Mouse (Mus musculus): Measurements from ENCODE around the gene Elf2. TPM values are rescaled to one million over a fixed set of nuclear protein-coding genes. Genes with fewer than 3 reads are reported as not detected.

Gene Elf2
- polyA plus RNA-seq (2012; rRNA removed), result 23.5 and 28.1 TPM in 2 replicates

DNA sequence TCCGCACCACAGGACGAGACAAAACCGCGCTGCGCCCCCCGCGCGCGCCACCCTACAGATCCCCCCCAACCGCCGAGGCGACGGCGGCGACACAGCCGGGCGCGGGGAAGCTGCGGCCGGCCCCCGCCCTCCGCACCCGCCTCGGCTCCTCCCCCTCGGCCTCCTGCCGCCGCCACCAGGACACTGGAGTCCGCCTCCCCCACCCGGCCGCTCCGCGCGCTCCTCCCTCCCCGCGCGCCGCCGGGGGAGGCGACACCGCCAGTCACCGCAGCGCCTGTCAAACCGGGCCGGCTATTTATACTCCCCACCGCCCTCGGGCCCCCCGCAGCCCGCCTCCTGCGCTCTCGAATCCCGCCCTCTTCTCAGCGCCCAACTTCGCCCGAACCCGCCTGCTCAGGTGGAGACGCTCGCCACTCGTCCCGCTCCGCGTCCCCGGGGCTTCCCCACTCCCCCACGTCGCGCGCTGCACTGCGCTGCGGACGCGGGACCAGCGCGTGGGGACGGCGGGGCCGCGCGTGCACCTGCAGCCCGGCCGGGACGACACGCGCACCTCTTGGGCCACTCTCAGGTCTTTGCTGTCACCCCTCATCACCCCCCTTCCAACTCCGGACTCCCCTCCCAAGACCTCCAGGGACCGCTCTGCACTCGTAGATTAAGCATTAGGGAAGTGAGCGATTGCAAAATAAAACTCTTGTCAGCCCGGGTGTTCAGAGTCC, at the start of gene Elf2:
Gene Elf2, minus strand, starts transcription at position 112 of the 716 bp plus-strand sequence.
- under 1% methylated on average over 86 of the region's 87 CpGs for WGBS
- Histone ChIP-seq H3K27me3 (replicated peaks; ENCODE audit: control insufficient read depth, insufficient read depth, low read length) (no peaks in the 10 kb centered on the region), H3K4me3 (ENCODE audit: insufficient read depth, low read depth, low read length) (peak within 1 kb of the TSS; percentile 98), H3K4me1 (ENCODE audit: control insufficient read depth, insufficient read depth, low read length) (no peaks in the 10 kb centered on the region), H3K36me3 (ENCODE audit: control insufficient read depth, insufficient read depth, low read length) (no peaks in the 10 kb centered on the region), H3K27ac (ENCODE audit: insufficient read depth, low read depth, low read length) (peak within 1 kb of the TSS; percentile 92)
- TF ChIP-seq POLR2A (IDR thresholded peaks at IDR 0.05; ENCODE audit: low read depth, low read length) (no peak), CTCF (conservative IDR thresholded peaks at IDR 0.05; ENCODE audit: insufficient read depth, insufficient read length, low read depth, low read length) (no peak)
- DNase-seq, result peak; percentile 94

DNA sequence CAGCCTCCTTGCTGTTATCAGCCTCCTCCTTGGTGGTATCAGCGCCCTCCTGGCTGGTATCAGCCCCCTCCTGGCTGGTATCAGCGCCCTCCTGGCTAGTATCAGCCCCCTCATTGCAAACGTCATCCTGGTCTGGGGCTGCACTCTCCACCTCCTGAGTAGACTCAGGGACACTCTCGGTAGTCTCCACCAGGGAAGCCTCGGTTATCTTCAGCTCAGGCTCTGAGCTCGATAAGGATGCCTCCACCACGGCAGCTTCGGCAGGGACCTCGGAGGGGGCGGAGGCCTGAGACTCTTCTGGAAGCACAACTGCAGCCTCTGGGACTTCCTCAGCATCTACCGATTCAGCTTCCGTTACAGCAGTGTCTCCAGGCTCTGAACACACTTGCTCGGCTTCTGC, 48.4 kb upstream of the Elf2 start:
- H3K36me3 ChIP-seq (ENCODE audit: control insufficient read depth, insufficient read depth, low read length), result no peaks in the 10 kb centered on the region
- H3K27me3 ChIP-seq (replicated peaks; ENCODE audit: control insufficient read depth, insufficient read depth, low read length), result no peaks in the 10 kb centered on the region
- no peaks in the 10 kb centered on the region; the same call in 1 of the 2 replicates for H3K4me1 ChIP-seq (ENCODE audit: control insufficient read depth, insufficient read depth, low read length)
- no peak overlapping the region for H3K27ac ChIP-seq (ENCODE audit: insufficient read depth, low read depth, low read length)
- no peak overlapping the region for H3K4me3 ChIP-seq (ENCODE audit: insufficient read depth, low read depth, low read length)
- TF ChIP-seq CTCF (conservative IDR thresholded peaks at IDR 0.05; ENCODE audit: insufficient read depth, insufficient read length, low read depth, low read length) (no peak), POLR2A (IDR thresholded peaks at IDR 0.05; ENCODE audit: low read depth, low read length) (no peak)
- DNase-seq, result no peak
- 29% methylated on average over 13 of the region's 13 CpGs for WGBS

DNA sequence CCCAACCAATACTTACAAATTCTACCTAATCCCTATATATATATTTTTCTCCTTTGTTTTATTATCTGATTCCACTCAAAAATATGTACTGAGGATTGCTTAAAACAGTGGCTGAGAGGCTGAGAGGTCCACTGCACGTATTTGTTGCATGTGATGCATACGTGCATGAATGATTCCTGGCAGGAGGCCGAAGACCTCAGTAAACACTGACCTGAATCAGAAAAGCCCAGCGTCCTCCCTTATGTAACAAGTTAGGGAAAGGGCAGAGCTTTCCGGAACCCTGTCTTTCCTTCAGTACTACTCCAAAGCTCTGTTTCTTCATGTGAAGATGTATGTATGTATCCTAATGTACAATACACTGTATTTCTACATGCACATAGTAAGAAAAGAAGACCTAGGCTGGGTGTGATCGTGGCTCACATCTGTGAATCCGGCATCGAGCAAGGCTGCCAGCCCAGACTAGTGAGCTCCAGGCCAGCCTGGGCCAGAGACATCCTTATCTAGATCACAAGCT, 47.5 kb upstream of the Elf2 start:
- H3K27ac ChIP-seq (ENCODE audit: insufficient read depth, low read depth, low read length), result no peak overlapping the region
- H3K4me1 ChIP-seq (ENCODE audit: control insufficient read depth, insufficient read depth, low read length), result no peaks in the 10 kb centered on the region; the same call in 1 of the 2 replicates
- TF ChIP-seq CTCF (conservative IDR thresholded peaks at IDR 0.05; ENCODE audit: insufficient read depth, insufficient read length, low read depth, low read length) (no peak), POLR2A (IDR thresholded peaks at IDR 0.05; ENCODE audit: low read depth, low read length) (no peak)
- WGBS, result 47% methylated on average over 8 of the region's 8 CpGs
- H3K4me3 ChIP-seq (ENCODE audit: insufficient read depth, low read depth, low read length), result no peak overlapping the region
- H3K36me3 ChIP-seq (ENCODE audit: control insufficient read depth, insufficient read depth, low read length), result no peaks in the 10 kb centered on the region
- peak; percentile 64 for DNase-seq
- no peaks in the 10 kb centered on the region for H3K27me3 ChIP-seq (replicated peaks; ENCODE audit: control insufficient read depth, insufficient read depth, low read length)

DNA sequence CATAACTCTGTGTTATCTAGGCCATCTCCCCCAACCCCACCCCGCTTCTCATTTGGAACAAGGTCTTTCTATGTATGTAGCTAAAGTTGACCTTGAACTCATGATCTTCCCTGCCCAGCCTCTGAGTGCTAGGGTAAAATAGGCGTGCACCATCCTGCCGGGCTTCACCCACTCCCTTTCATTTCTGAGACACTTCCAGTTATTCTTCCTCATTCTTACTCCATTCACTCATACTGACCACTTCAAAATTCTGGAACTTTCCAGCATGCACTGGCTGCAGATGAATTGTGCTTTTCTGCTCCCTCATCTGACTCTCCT, 46.6 kb upstream of the Elf2 start:
- Histone ChIP-seq H3K4me1 (ENCODE audit: control insufficient read depth, insufficient read depth, low read length) (no peaks in the 10 kb centered on the region; the same call in 1 of the 2 replicates), H3K27me3 (replicated peaks; ENCODE audit: control insufficient read depth, insufficient read depth, low read length) (no peaks in the 10 kb centered on the region), H3K27ac (ENCODE audit: insufficient read depth, low read depth, low read length) (no peak overlapping the region), H3K36me3 (ENCODE audit: control insufficient read depth, insufficient read depth, low read length) (no peaks in the 10 kb centered on the region), H3K4me3 (ENCODE audit: insufficient read depth, low read depth, low read length) (no peak overlapping the region)
- TF ChIP-seq CTCF (conservative IDR thresholded peaks at IDR 0.05; ENCODE audit: insufficient read depth, insufficient read length, low read depth, low read length) (no peak), POLR2A (IDR thresholded peaks at IDR 0.05; ENCODE audit: low read depth, low read length) (no peak)
- 84% methylated on average over 3 of the region's 3 CpGs for WGBS
- no peak for DNase-seq

DNA sequence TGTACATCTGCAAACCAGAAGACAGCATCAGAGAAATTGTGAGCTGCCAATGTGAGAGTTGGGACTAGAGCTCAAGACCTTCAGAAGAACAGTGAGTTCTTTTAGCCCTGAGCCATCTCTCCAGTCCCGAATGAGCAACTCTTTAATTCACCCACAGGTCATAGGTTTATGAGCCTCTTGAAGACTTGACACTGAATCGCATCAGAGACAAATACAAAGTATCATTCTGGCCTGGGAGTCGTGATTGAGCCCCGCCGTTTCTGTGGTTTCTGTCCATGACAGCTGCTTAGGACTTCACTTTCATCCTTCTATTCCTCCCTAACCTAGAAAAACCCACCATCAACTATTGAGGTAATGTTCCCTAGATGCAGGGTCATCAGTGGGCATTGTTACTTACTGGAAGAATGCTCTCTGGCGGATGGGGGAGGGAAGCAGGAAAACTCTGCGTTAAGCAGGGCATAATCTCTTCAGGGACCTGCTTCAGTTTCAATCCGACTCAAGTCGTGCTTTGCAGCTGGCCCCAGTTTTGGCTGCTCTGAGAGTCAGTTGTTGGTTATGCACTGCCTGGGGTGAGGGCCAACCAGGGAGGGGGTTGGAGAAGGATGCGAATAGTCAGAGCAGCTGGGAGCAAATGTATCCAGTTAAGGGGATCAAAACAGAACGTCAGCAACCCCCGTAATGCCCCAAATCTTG, 46.1 kb upstream of the Elf2 start:
- no peaks in the 10 kb centered on the region; the same call in 1 of the 2 replicates for H3K4me1 ChIP-seq (ENCODE audit: control insufficient read depth, insufficient read depth, low read length)
- no peak for DNase-seq
- no peak for TF ChIP-seq POLR2A (IDR thresholded peaks at IDR 0.05; ENCODE audit: low read depth, low read length)
- TF ChIP-seq CTCF (conservative IDR thresholded peaks at IDR 0.05; ENCODE audit: insufficient read depth, insufficient read length, low read depth, low read length), result no peak
- H3K27ac ChIP-seq (ENCODE audit: insufficient read depth, low read depth, low read length), result no peak overlapping the region
- no peak overlapping the region for H3K4me3 ChIP-seq (ENCODE audit: insufficient read depth, low read depth, low read length)
- 63% methylated on average over 12 of the region's 12 CpGs for WGBS
- H3K36me3 ChIP-seq (ENCODE audit: control insufficient read depth, insufficient read depth, low read length), result no peaks in the 10 kb centered on the region
- H3K27me3 ChIP-seq (replicated peaks; ENCODE audit: control insufficient read depth, insufficient read depth, low read length), result no peaks in the 10 kb centered on the region

DNA sequence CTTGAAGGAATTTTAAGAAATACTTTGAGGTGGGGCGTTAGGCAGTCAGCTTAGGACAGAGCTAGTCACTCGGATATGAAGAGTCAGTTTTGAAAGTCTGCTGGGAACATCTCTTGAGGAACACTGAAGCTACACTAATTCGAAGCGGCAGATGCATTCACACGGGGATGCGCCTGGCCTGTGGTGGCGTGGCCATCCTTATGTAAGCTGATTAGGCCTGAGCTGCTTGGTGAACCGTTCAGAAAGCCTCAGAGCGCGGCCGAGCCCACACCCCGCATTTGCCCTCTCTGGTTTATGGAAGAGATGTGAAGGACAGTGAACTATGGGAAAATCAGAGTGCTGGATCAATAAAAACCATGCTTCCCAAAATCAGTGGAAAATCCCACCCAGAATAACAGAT, 42.9 kb upstream of the Elf2 start:
- Histone ChIP-seq H3K27ac (ENCODE audit: insufficient read depth, low read depth, low read length) (no peak overlapping the region), H3K4me1 (ENCODE audit: control insufficient read depth, insufficient read depth, low read length) (peaks cover 6% of the 10 kb centered on the region; the same call in 1 of the 2 replicates), H3K36me3 (ENCODE audit: control insufficient read depth, insufficient read depth, low read length) (no peaks in the 10 kb centered on the region), H3K27me3 (replicated peaks; ENCODE audit: control insufficient read depth, insufficient read depth, low read length) (no peaks in the 10 kb centered on the region), H3K4me3 (ENCODE audit: insufficient read depth, low read depth, low read length) (no peak overlapping the region)
- no peak for DNase-seq
- no peak for TF ChIP-seq CTCF (conservative IDR thresholded peaks at IDR 0.05; ENCODE audit: insufficient read depth, insufficient read length, low read depth, low read length)
- TF ChIP-seq POLR2A (IDR thresholded peaks at IDR 0.05; ENCODE audit: low read depth, low read length), result no peak
- 74% methylated on average over 12 of the region's 12 CpGs for WGBS

DNA sequence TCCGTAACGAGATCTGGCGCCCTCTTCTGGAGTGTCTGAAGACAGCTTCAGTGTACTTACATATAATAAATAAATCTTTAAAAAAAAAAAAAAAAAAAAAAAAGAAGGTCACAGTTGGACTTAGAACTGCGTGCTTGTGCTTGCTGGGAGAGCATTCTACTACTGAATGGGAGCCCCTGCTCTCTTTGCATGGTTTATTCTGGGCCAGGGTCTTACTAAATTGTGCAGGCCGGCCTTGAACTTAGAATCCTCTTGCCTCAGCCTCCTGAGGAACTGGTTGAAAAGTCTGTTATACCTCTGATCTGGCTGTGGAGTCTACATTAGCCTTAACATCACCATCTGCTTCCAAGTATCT, 40.2 kb upstream of the Elf2 start:
- WGBS, result 43% methylated on average over 2 of the region's 5 CpGs
- Histone ChIP-seq H3K4me1 (ENCODE audit: control insufficient read depth, insufficient read depth, low read length) (peaks cover 9% of the 10 kb centered on the region; the same call in 1 of the 2 replicates), H3K4me3 (ENCODE audit: insufficient read depth, low read depth, low read length) (no peak overlapping the region), H3K27me3 (replicated peaks; ENCODE audit: control insufficient read depth, insufficient read depth, low read length) (no peaks in the 10 kb centered on the region), H3K27ac (ENCODE audit: insufficient read depth, low read depth, low read length) (no peak overlapping the region), H3K36me3 (ENCODE audit: control insufficient read depth, insufficient read depth, low read length) (no peaks in the 10 kb centered on the region)
- DNase-seq, result peak; percentile 25
- TF ChIP-seq POLR2A (IDR thresholded peaks at IDR 0.05; ENCODE audit: low read depth, low read length) (no peak), CTCF (conservative IDR thresholded peaks at IDR 0.05; ENCODE audit: insufficient read depth, insufficient read length, low read depth, low read length) (no peak)
